Comparison of ENCODE assay signal across 15 mouse cellular contexts in the genomic region with DNA sequence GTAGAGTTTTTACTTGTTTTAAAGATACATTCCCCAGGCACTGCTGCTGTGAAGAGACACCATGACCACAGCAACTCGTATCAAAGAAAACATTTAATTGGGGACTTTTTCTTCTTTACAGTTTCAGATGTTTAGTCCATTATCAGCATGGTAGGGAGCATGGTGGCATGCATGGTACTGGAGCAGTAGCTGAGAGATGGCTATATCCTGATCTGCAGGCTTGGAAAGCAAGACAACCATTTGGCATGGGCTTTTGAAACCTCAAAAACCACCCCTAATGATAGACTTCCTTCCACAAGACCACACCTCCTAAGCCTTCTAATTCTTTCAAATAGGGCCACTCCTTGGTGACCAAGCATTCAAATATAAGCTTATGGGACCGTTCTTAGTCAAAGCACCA. TPM values are rescaled to one million over a fixed set of nuclear protein-coding genes. Genes with fewer than 3 reads are reported as not detected.
DNase-seq lines count a peak whose midpoint lies in the region; ATAC-seq and TF ChIP-seq lines count a peak whose summit lies in the region.
"Had no signal": no experiment of that assay in that cellular context is flagged by ENCODE, and none has a peak within 500 bp of the region (broad histone marks: within the 10 kb centered on the region; RNA-seq: fewer than 3 reads in every experiment).

No protein-coding gene starts in this region.

- no peak for DNase-seq in intestine, embryonic 14.5 days (ENCODE audit: low spot score)
- DNase-seq in 416B (ENCODE audit: low read depth) = peak; percentile 74
- peak; percentile 40 for DNase-seq in induced T-regulatory cell, adult 2 months (ENCODE audit: low read depth)
- no peak for DNase-seq in layer of hippocampus, adult 2 months (ENCODE audit: low spot score in 2 of 2)
- DNase-seq: cerebellum, postnatal 25 days; gastrocnemius, postnatal 25 days; kidney, postnatal 36 days had no signal

- no peak for TF ChIP-seq CTCF in layer of hippocampus, adult 2 months (conservative IDR thresholded peaks at IDR 0.05)

- no peak for ATAC-seq in forebrain, embryonic 13.5 days
- ATAC-seq in forebrain, embryonic 16.5 days = no peak
- no peak for ATAC-seq in intestine, embryonic 14.5 days (replicated peaks; ENCODE audit: low FRiP score, low TSS enrichment, low read depth)
- ATAC-seq in intestine, embryonic 16.5 days = no peak
- ATAC-seq in activated CD4-positive, CD25-positive, alpha-beta regulatory T cell, adult 4 months = no peak
- ATAC-seq: intestine, embryonic 15.5 days had no signal

- peaks cover 25% of the 10 kb centered on the region for H3K4me1 ChIP-seq in forebrain, embryonic 13.5 days
- H3K4me1 ChIP-seq in forebrain, embryonic 16.5 days (replicated peaks; ENCODE audit: control insufficient read depth, insufficient read depth, low read length) = peaks cover 20% of the 10 kb centered on the region
- peaks cover 11% of the 10 kb centered on the region; the same call in 1 of the 2 replicates for H3K4me1 ChIP-seq in intestine, embryonic 14.5 days (replicated peaks; ENCODE audit: control insufficient read depth, insufficient read depth, low read length)
- H3K4me1 ChIP-seq in intestine, embryonic 16.5 days (ENCODE audit: control insufficient read depth, insufficient read depth, low read length) = peaks cover 6% of the 10 kb centered on the region

- 96% methylated on average over 2 of the region's 2 CpGs for WGBS in forebrain, embryonic 13.5 days
- 94% methylated on average over 2 of the region's 2 CpGs for WGBS in forebrain, embryonic 16.5 days
- 94% methylated on average over 2 of the region's 2 CpGs for WGBS in intestine, embryonic 14.5 days
- WGBS in intestine, embryonic 16.5 days = 92% methylated on average over 2 of the region's 2 CpGs

- H3K4me3 ChIP-seq in forebrain, embryonic 13.5 days = no peak overlapping the region
- no peak overlapping the region for H3K4me3 ChIP-seq in forebrain, embryonic 16.5 days (replicated peaks; ENCODE audit: low read length)
- 0 out of 2 replicates have a peak overlapping the region, but pooled peaks have one; percentile 88 for H3K4me3 ChIP-seq in intestine, embryonic 14.5 days (ENCODE audit: low read depth, low read length)
- H3K4me3 ChIP-seq in intestine, embryonic 16.5 days (ENCODE audit: low read length) = no peak overlapping the region
- H3K4me3 ChIP-seq in layer of hippocampus, adult 2 months = no peak overlapping the region; the same call in 1 of the 2 replicates

- no peaks in the 10 kb centered on the region for H3K36me3 ChIP-seq in forebrain, embryonic 13.5 days (ENCODE audit: poor library complexity, severe bottlenecking)
- H3K36me3 ChIP-seq in forebrain, embryonic 16.5 days (ENCODE audit: control insufficient read depth, insufficient read depth) = no peaks in the 10 kb centered on the region
- no peaks in the 10 kb centered on the region for H3K36me3 ChIP-seq in intestine, embryonic 14.5 days (ENCODE audit: control insufficient read depth, insufficient read depth, low read length)
- no peaks in the 10 kb centered on the region for H3K36me3 ChIP-seq in intestine, embryonic 16.5 days (ENCODE audit: control insufficient read depth, insufficient read depth, low read length)
- H3K36me3 ChIP-seq: embryonic facial prominence, embryonic 12.5 days; forebrain, embryonic 15.5 days; intestine, embryonic 15.5 days; limb, embryonic 15.5 days had no signal

- no peak overlapping the region for H3K27ac ChIP-seq in forebrain, embryonic 13.5 days
- no peak overlapping the region for H3K27ac ChIP-seq in forebrain, embryonic 16.5 days (ENCODE audit: low read length)
- no peak overlapping the region for H3K27ac ChIP-seq in intestine, embryonic 14.5 days (ENCODE audit: low read depth)
- no peak overlapping the region for H3K27ac ChIP-seq in intestine, embryonic 16.5 days (ENCODE audit: low read length)
- no peak overlapping the region for H3K27ac ChIP-seq in layer of hippocampus, adult 2 months
- H3K27ac ChIP-seq: forebrain, embryonic 15.5 days; intestine, embryonic 15.5 days had no signal

- H3K4me2 ChIP-seq in forebrain, embryonic 13.5 days = peak overlapping the region; percentile 59; the same call in 1 of the 2 replicates
- H3K4me2 ChIP-seq in forebrain, embryonic 16.5 days (ENCODE audit: low read length) = no peak overlapping the region
- peak overlapping the region; percentile 63; the same call in 1 of the 2 replicates for H3K4me2 ChIP-seq in intestine, embryonic 14.5 days (ENCODE audit: low read length)
- no peak overlapping the region for H3K4me2 ChIP-seq in intestine, embryonic 16.5 days (ENCODE audit: low read depth, low read length)

- no peaks in the 10 kb centered on the region for H3K27me3 ChIP-seq in forebrain, embryonic 13.5 days
- H3K27me3 ChIP-seq in forebrain, embryonic 16.5 days (replicated peaks; ENCODE audit: control insufficient read depth, insufficient read depth, low read length) = no peaks in the 10 kb centered on the region
- H3K27me3 ChIP-seq in intestine, embryonic 14.5 days (replicated peaks; ENCODE audit: control insufficient read depth, insufficient read depth, low read length) = no peaks in the 10 kb centered on the region
- H3K27me3 ChIP-seq in intestine, embryonic 16.5 days (replicated peaks; ENCODE audit: control insufficient read depth, insufficient read depth, low read length) = no peaks in the 10 kb centered on the region
- H3K27me3 ChIP-seq: embryonic facial prominence, embryonic 12.5 days; forebrain, embryonic 15.5 days; intestine, embryonic 15.5 days; limb, embryonic 15.5 days had no signal

- no peak overlapping the region for H3K9ac ChIP-seq in forebrain, embryonic 13.5 days
- no peak overlapping the region for H3K9ac ChIP-seq in forebrain, embryonic 16.5 days (replicated peaks; ENCODE audit: low read depth, low read length)
- H3K9ac ChIP-seq in intestine, embryonic 14.5 days (ENCODE audit: low read length) = no peak overlapping the region
- no peak overlapping the region for H3K9ac ChIP-seq in intestine, embryonic 16.5 days (ENCODE audit: low read depth, low read length)
- H3K9ac ChIP-seq: embryonic facial prominence, embryonic 12.5 days; intestine, embryonic 15.5 days; limb, embryonic 15.5 days had no signal

- no peaks in the 10 kb centered on the region for H3K9me3 ChIP-seq in forebrain, embryonic 13.5 days (replicated peaks)
- H3K9me3 ChIP-seq in forebrain, embryonic 16.5 days (ENCODE audit: control insufficient read depth, low read length) = no peaks in the 10 kb centered on the region
- H3K9me3 ChIP-seq in intestine, embryonic 14.5 days (ENCODE audit: control insufficient read depth, low read length) = no peaks in the 10 kb centered on the region
- H3K9me3 ChIP-seq in intestine, embryonic 16.5 days (ENCODE audit: control insufficient read depth, low read length) = no peaks in the 10 kb centered on the region
- H3K9me3 ChIP-seq: embryonic facial prominence, embryonic 12.5 days; forebrain, embryonic 15.5 days; intestine, embryonic 15.5 days; limb, embryonic 15.5 days had no signal

RNA-seq across cellular contexts. Expression of gene Nf2, which starts 1.1 kb away (rescaled TPM):
- polyA plus RNA-seq in forebrain, embryonic 13.5 days (2015; fragmentation: Nextera tagmentation; extraction: Ambion mirVana) = 56.8 and 58.2 TPM in 2 replicates
- 72.9 and 76.7 TPM in 2 replicates for polyA plus RNA-seq in forebrain, embryonic 16.5 days (2015; fragmentation: Nextera tagmentation; extraction: Ambion mirVana)
- 42.0 and 43.6 TPM in 2 replicates for polyA plus RNA-seq in intestine, embryonic 14.5 days (2014; fragmentation: Nextera tagmentation; extraction: Ambion mirVana)
- 38.0 and 38.8 TPM in 2 replicates for polyA plus RNA-seq in intestine, embryonic 16.5 days (2015; fragmentation: Nextera tagmentation; extraction: Ambion mirVana)
- 100 to 1,000 TPM in 1 of 2 experiments, 10 to 100 TPM in 1; 91.2 to 102 TPM for total RNA-seq in layer of hippocampus, adult 2 months (2021)
- 10 to 100 TPM; 14.1 to 19.1 TPM for polyA plus RNA-seq in activated CD4-positive, CD25-positive, alpha-beta regulatory T cell, adult 4 months (2017; shearing (Covaris generic))

RNA-seq across cellular contexts. Expression of gene Nipsnap1, which starts 23.3 kb away (rescaled TPM):
- 118 and 120 TPM in 2 replicates for polyA plus RNA-seq in forebrain, embryonic 13.5 days (2015; fragmentation: Nextera tagmentation; extraction: Ambion mirVana)
- 126 and 147 TPM in 2 replicates for polyA plus RNA-seq in forebrain, embryonic 16.5 days (2015; fragmentation: Nextera tagmentation; extraction: Ambion mirVana)
- 85.2 and 85.3 TPM in 2 replicates for polyA plus RNA-seq in intestine, embryonic 14.5 days (2014; fragmentation: Nextera tagmentation; extraction: Ambion mirVana)
- 112 and 119 TPM in 2 replicates for polyA plus RNA-seq in intestine, embryonic 16.5 days (2015; fragmentation: Nextera tagmentation; extraction: Ambion mirVana)
- total RNA-seq in layer of hippocampus, adult 2 months (2021) = 10 to 100 TPM; 91.7 to 96.6 TPM
- polyA plus RNA-seq in activated CD4-positive, CD25-positive, alpha-beta regulatory T cell, adult 4 months (2017; shearing (Covaris generic)) = 10 to 100 TPM; 41.5 to 43.3 TPM

RNA-seq across cellular contexts. Expression of gene Thoc5, which starts 44.7 kb away (rescaled TPM):
- polyA plus RNA-seq in forebrain, embryonic 13.5 days (2015; fragmentation: Nextera tagmentation; extraction: Ambion mirVana) = 59.1 and 60.6 TPM in 2 replicates
- polyA plus RNA-seq in forebrain, embryonic 16.5 days (2015; fragmentation: Nextera tagmentation; extraction: Ambion mirVana) = 66.6 and 73.6 TPM in 2 replicates
- 38.4 and 41.6 TPM in 2 replicates for polyA plus RNA-seq in intestine, embryonic 14.5 days (2014; fragmentation: Nextera tagmentation; extraction: Ambion mirVana)
- 30.3 and 32.7 TPM in 2 replicates for polyA plus RNA-seq in intestine, embryonic 16.5 days (2015; fragmentation: Nextera tagmentation; extraction: Ambion mirVana)
- total RNA-seq in layer of hippocampus, adult 2 months (2021) = 10 to 100 TPM; 37.0 to 41.2 TPM
- polyA plus RNA-seq in activated CD4-positive, CD25-positive, alpha-beta regulatory T cell, adult 4 months (2017; shearing (Covaris generic)) = 10 to 100 TPM; 31.6 to 45.2 TPM

Comparison
In these comparisons a context has a peak if more than half of its experiments do, and no peak if none do; other contexts are left out.
1. H3K4me2 ChIP-seq: peak in forebrain, embryonic 13.5 days (single experiment) and intestine, embryonic 14.5 days (single experiment); none in forebrain, embryonic 16.5 days (single experiment) and intestine, embryonic 16.5 days (single experiment).
2. DNase-seq: peak in 416B (single experiment) and induced T-regulatory cell, adult 2 months (single experiment); none in intestine, embryonic 14.5 days (single experiment) and layer of hippocampus, adult 2 months (0 of 2).